Mouse (Mus musculus) hindbrain, postnatal 0 days (tissue): ENCODE measurements around the gene Ppt2. TPM values are rescaled to one million over a fixed set of nuclear protein-coding genes. Genes with fewer than 3 reads are reported as not detected.

Source experiments
- ATAC-seq: fragments of 200-750 bp; cut with Nextera tagmentation; 2 replicates; pipeline ENCODE4 v1.8.0; 2017; ENCODE audit warnings: mild to moderate bottlenecking, moderate TSS enrichment, moderate library complexity
- DNase-seq: peaks from one replicate; pipeline ENCODE4 v3.0.0-alpha.2; 2015; ENCODE audit warnings: low spot score
- H3K27ac ChIP-seq: fragments of 300-500 bp; sonication (generic); 2 replicates; pipeline ENCODE4 v1.5.1; 2014; ENCODE audit warnings: mild to moderate bottlenecking
- H3K27me3 ChIP-seq: fragments of 300-500 bp; sonication (generic); 2 replicates; pipeline ENCODE4 v1.6.1; 2014; ENCODE audit warnings: low read length, mixed read lengths; ENCODE audit not compliant: insufficient read depth
- H3K36me3 ChIP-seq: fragments of 300-500 bp; sonication (generic); 2 replicates; pipeline ENCODE4 v1.6.1; 2014; ENCODE audit warnings: low read length, mixed read lengths; ENCODE audit not compliant: insufficient read depth
- H3K4me1 ChIP-seq: fragments of 300-500 bp; sonication (generic); 2 replicates; pipeline ENCODE4 v1.6.1; 2014; ENCODE audit warnings: antibody characterized with exemption, low read length, mixed read lengths; ENCODE audit not compliant: insufficient read depth
- H3K4me2 ChIP-seq: fragments of 300-500 bp; sonication (generic); 2 replicates; pipeline ENCODE4 v1.6.1; 2014; ENCODE audit warnings: low read depth, mild to moderate bottlenecking, low read length, moderate library complexity, mixed read lengths
- H3K4me3 ChIP-seq: fragments of 300-500 bp; sonication (generic); 2 replicates; pipeline ENCODE4 v1.5.1; 2014; ENCODE audit warnings: low read length
- H3K9ac ChIP-seq: fragments of 300-500 bp; sonication (generic); replicated peaks from 2 replicates; pipeline ENCODE4 v1.6.1; 2014; ENCODE audit warnings: mild to moderate bottlenecking, low read length, moderate library complexity, mixed read lengths
- H3K9me3 ChIP-seq: fragments of 300-500 bp; sonication (generic); 2 replicates; pipeline ENCODE4 v1.6.1; 2016; ENCODE audit warnings: low read length, mixed read lengths
- CTCF ChIP-seq: IDR thresholded peaks from 2 replicates; pipeline ENCODE4 v1.5.1; 2016; ENCODE audit warnings: antibody characterized with exemption, control low read depth, low read depth
- WGBS: fragments of 180-500 bp; shearing (Covaris S2); extraction: QIAGEN DNeasy Blood & Tissue Kit; methylation state at CpG from one replicate; pipeline ENCODE4 v1.1.7; 2014; 5-methylcytosine and 5-hydroxymethylcytosine counted together
- polyA plus RNA-seq: library from polyadenylated mRNA; unstranded; fragments of >200 nt; fragmentation: Nextera tagmentation; extraction: Ambion mirVana; gene quantifications from 2 replicates; pipeline ENCODE4 v1.2.1, GENCODE M21; 2015
- total RNA-seq: library from RNA; depleted of rRNA; stranded (reverse); fragments of >200 nt; gene quantifications from 2 replicates; pipeline ENCODE4 v1.2.3, GENCODE M21; 2014

The Ppt2 gene
- total and polyA plus RNA-seq, 2 experiments from 2014 or later: 20.0 to 33.6 TPM

DNA sequence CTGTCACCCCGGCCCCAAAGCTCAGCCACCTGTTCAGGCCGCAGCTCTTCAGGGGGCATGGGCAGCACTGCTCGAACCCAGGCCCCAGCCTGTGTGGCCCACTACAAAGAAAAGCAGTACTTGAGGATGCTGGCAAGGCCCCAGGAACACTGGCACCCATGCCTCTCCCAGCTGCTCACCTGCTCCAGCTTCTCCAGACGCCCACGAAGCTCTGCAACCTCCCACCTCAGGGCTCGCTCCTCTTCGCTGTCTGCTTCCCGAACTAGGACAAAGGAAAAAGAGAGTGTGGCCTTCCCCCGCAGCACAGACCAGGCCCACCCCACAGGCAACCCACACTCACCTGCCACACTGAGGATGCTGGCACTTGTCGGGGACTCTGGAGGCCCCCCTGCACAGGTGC, 14.5 kb downstream of the Ppt2 start:
- Histone ChIP-seq H3K4me1 (no peaks in the 10 kb centered on the region), H3K4me3 (no peak overlapping the region), H3K27ac (no peak overlapping the region), H3K9ac (no peak overlapping the region), H3K36me3 (peaks cover 40% of the 10 kb centered on the region), H3K9me3 (no peaks in the 10 kb centered on the region), H3K27me3 (no peaks in the 10 kb centered on the region), H3K4me2 (no peak overlapping the region)
- no peak for TF ChIP-seq CTCF
- 93% methylated on average over 10 of the region's 10 CpGs for WGBS
- ATAC-seq: no peak
- DNase-seq: peak; percentile 1

DNA sequence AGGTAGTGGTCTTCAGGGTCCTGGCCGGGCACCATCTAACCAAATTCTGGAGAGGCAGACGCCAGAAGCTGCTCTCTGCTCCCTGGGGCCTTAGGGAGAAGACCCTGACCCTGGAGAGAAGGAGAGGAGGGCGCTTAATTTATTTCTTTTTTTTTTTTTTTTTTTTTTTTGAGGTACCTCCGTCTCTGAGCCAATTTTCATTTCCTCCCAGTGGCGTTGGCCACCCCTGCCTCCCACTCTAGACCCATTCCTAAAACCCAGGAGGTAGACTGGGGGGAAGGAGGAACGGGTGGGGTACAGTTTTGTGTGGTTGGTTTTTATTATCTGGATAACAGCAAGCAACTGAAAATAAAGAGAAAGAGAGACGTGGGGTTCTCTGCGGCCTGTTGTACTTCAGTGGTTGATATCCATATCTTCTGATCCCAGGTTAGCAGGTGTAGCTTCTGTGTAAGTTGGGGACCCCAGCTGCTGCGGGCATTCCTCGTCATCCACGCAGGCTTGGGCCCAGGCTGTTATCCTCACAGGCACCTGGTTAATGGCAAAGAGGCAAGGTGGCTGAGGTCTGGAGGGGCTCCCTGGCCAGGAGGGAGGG, 15.2 kb downstream of the Ppt2 start:
- Histone ChIP-seq H3K27ac (no peak overlapping the region), H3K9ac (no peak overlapping the region), H3K9me3 (no peaks in the 10 kb centered on the region), H3K36me3 (peaks cover 40% of the 10 kb centered on the region), H3K4me2 (no peak overlapping the region), H3K27me3 (no peaks in the 10 kb centered on the region), H3K4me1 (no peaks in the 10 kb centered on the region), H3K4me3 (no peak overlapping the region)
- peak; percentile 1 for DNase-seq
- no peak for ATAC-seq
- no peak for TF ChIP-seq CTCF
- 85% methylated on average over 11 of the region's 11 CpGs for WGBS

DNA sequence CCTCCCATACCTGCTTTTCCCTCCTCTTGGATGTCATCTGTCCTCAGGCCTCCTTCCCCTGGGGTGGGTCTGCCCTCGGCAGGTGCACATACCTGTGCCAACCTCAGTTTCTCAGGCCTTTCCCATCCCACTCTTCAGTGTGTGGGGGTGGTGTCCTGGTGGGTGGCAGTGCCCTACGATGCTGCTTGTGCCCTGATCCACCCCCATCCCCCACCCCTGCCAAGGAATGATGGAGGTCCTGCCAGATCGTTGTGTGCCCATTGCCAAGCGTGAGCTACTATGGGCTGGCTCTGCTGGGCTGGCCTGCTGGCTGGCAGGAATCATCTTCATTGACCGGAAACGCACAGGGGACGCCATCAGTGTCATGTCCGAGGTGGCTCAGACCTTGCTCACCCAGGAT, 17.3 kb downstream of the Ppt2 start:
- DNase-seq: no peak
- H3K4me3 ChIP-seq: no peak overlapping the region
- 90% methylated on average over 8 of the region's 8 CpGs for WGBS
- H3K4me1 ChIP-seq: peaks cover 7% of the 10 kb centered on the region; the same call in 1 of the 2 replicates
- H3K27me3 ChIP-seq: no peaks in the 10 kb centered on the region
- no peak overlapping the region for H3K9ac ChIP-seq
- no peak for TF ChIP-seq CTCF
- no peaks in the 10 kb centered on the region for H3K9me3 ChIP-seq
- no peak for ATAC-seq
- no peak overlapping the region for H3K27ac ChIP-seq
- H3K4me2 ChIP-seq: no peak overlapping the region
- H3K36me3 ChIP-seq: peaks cover 33% of the 10 kb centered on the region

DNA sequence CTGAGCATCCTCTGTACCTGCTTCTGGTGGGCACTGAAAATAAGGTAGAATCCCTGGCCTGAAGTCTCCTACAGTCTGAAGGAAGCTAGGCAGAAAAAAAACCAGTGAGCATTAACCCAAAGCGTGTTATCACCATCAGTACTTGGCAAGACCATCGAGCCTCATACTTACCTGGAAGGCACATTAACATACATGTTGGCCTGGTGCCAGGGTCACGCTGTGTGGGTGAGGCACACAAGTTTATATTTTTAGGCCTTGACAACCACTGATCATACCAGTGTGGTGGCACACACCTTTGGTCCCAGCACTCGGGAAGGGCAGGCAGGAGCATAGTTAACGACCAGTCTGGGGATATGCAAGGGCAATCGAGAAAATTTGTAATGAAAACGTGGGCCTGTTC, 20.3 kb downstream of the Ppt2 start:
- peaks cover 17% of the 10 kb centered on the region for H3K4me1 ChIP-seq
- no peaks in the 10 kb centered on the region for H3K9me3 ChIP-seq
- H3K36me3 ChIP-seq: peaks cover 24% of the 10 kb centered on the region
- H3K4me3 ChIP-seq: no peak overlapping the region
- WGBS: 74% methylated on average over 7 of the region's 7 CpGs
- H3K4me2 ChIP-seq: no peak overlapping the region
- no peak overlapping the region for H3K27ac ChIP-seq
- DNase-seq (no peak), ATAC-seq (no peak)
- no peaks in the 10 kb centered on the region for H3K27me3 ChIP-seq
- no peak for TF ChIP-seq CTCF
- 0 out of 2 replicates have a peak overlapping the region, but pooled peaks have one; percentile 6 for H3K9ac ChIP-seq

DNA sequence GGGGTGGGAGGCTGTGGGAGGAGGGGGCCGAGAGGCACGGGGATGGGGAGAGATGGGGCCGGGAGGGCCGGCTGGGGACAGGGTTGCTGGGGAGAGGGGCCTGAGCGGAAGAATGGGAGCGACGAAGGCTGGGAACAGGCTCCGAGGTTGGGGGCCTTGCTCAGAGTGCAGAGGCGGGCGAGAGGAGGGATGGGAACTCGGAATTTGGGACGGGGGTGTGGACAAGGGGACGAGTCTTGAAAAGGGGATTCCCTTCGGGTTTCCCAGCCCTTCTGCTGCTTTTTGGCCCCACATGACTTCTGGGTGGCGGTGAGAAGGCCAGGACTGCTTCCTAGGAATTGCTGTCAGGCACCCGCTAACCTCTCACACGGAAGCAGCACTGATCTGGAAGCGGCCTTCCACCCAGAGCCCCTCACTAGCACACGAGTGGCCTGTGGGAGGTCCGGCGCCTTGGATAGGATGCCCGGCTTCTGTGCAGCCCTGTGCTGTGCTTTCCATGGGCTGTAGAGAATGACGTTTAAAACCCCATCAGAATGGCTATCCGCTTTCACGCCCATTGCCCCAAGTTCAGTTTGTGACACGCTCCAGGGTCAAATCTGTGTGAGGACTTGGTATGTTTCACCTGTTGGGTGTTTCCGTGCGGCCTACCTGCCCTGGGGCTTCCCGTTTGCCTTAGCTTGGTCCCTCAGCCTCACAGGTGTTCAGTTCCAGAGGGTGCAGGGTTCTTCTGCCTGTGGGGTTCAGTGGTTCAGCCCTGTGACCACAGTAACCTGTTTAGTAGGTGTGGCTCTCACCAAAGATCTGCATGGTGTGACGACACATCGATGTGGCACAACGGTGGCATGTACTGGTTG, 21.9 kb downstream of the Ppt2 start:
- Histone ChIP-seq H3K4me3 (peak overlapping the region; percentile 77), H3K36me3 (peaks cover 8% of the 10 kb centered on the region), H3K4me1 (peaks cover 24% of the 10 kb centered on the region), H3K27ac (peak overlapping the region; percentile 93), H3K27me3 (no peaks in the 10 kb centered on the region), H3K9me3 (no peaks in the 10 kb centered on the region), H3K4me2 (peak overlapping the region; percentile 72), H3K9ac (peak overlapping the region; percentile 92)
- DNase-seq (peak; percentile 15), ATAC-seq (no peak)
- 15% methylated on average over 32 of the region's 32 CpGs for WGBS
- no peak for TF ChIP-seq CTCF

DNA sequence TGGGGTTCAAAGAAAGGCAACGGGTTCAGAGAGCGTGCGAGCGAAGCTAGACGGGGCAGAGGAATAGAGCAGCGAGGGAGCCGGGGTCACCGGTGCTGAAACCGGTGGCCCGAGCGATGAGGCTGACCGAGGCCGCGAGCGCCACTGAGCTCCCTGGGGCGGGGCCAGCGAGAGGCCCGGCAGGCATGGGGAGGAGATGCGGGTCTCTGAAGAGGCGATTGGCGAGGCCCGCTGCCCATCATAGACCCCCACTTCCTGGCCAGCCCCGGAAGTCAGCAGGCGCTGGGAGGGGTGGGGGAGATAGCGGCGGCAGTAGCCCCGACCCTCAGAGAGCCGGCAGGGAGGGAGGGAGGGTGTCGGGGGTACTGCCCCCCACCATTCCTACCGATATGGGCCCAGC, 22.7 kb downstream of the Ppt2 start:
- DNase-seq (peak; percentile 96), ATAC-seq (peak; percentile 57)
- peaks cover 3% of the 10 kb centered on the region; the same call in 1 of the 2 replicates for H3K36me3 ChIP-seq
- no peaks in the 10 kb centered on the region for H3K9me3 ChIP-seq
- peak overlapping the region; percentile 93 for H3K27ac ChIP-seq
- peak overlapping the region; percentile 77 for H3K4me3 ChIP-seq
- under 1% methylated on average over 23 of the region's 30 CpGs for WGBS
- peak overlapping the region; percentile 72 for H3K4me2 ChIP-seq
- TF ChIP-seq CTCF: no peak
- H3K9ac ChIP-seq: peak overlapping the region; percentile 92
- H3K27me3 ChIP-seq: no peaks in the 10 kb centered on the region
- peaks cover 24% of the 10 kb centered on the region for H3K4me1 ChIP-seq
